Mouse (Mus musculus) C2C12 (cell line): ENCODE measurements around the gene Brd2.

Experiments
- CEBPB ChIP-seq: IDR thresholded peaks from one replicate; pipeline ENCODE4 v1.6.1; 2011; ENCODE audit warnings: low read depth, mild to moderate bottlenecking, control low read depth, moderate library complexity
- CTCF ChIP-seq: IDR thresholded peaks from one replicate; pipeline ENCODE4 v1.5.1; 2011; ENCODE audit not compliant: control insufficient read depth, insufficient read depth, insufficient read length

GRCm38 (mm10) chr17:34068864-34069263, 53.6 kb downstream of the Brd2 start:
- no peak for TF ChIP-seq CTCF
- no peak for TF ChIP-seq CEBPB
